In genomic region chr12:52918939-52919338, GRCm38 (mm10) we compare ENCODE assay signal across 8 mouse cellular contexts.
DNase-seq lines count a peak whose midpoint lies in the region; ATAC-seq and TF ChIP-seq lines count a peak whose summit lies in the region.

No protein-coding gene starts in this region.

- TF ChIP-seq CTCF in heart, postnatal 0 days (IDR thresholded peaks at IDR 0.05; ENCODE audit: low read depth), result peak; percentile 81
- peak; percentile 70 for TF ChIP-seq CTCF in liver, embryonic 14.5 days (IDR thresholded peaks at IDR 0.05; ENCODE audit: low read depth)

- H3K9me3 ChIP-seq in heart, postnatal 0 days (replicated peaks; ENCODE audit: control insufficient read depth, low read length), result no peaks in the 10 kb centered on the region
- H3K9me3 ChIP-seq in liver, embryonic 14.5 days (ENCODE audit: control insufficient read depth, low read length), result no peaks in the 10 kb centered on the region

- H3K27ac ChIP-seq in heart, postnatal 0 days (ENCODE audit: low read depth), result no peak overlapping the region
- H3K27ac ChIP-seq in liver, embryonic 14.5 days, result no peak overlapping the region

- peaks cover 20% of the 10 kb centered on the region for H3K4me1 ChIP-seq in heart, postnatal 0 days (ENCODE audit: control insufficient read depth, insufficient read depth)
- H3K4me1 ChIP-seq in liver, embryonic 14.5 days (replicated peaks; ENCODE audit: control insufficient read depth in 2 of 2, insufficient read depth in 2 of 2, low read length in 1 of 2), result no peaks in the 10 kb centered on the region

- ATAC-seq in heart, postnatal 0 days (ENCODE audit: insufficient read depth, low read depth), result no peak
- ATAC-seq in liver, embryonic 14.5 days (ENCODE audit: insufficient read depth), result no peak

- H3K4me2 ChIP-seq in heart, postnatal 0 days (ENCODE audit: low read depth, low read length), result no peak overlapping the region
- no peak overlapping the region for H3K4me2 ChIP-seq in liver, embryonic 14.5 days (ENCODE audit: low read depth)

- DNase-seq in heart, postnatal 0 days (ENCODE audit: low spot score), result peak; percentile 52
- no peak for DNase-seq in heart, adult 9 months (ENCODE audit: low spot score in 2 of 2)
- peak; percentile 48 to 55 for DNase-seq in right cerebral cortex, postnatal 10 days (ENCODE audit: low spot score in 2 of 2)
- no peak for DNase-seq in right cerebral cortex, postnatal 25 days
- peak; percentile 83 for DNase-seq in embryo, embryonic 10 days (ENCODE audit: low spot score)
- no peak for DNase-seq in liver, embryonic 14.5 days (ENCODE audit: low read depth in 3 of 3, low spot score in 3 of 3)
- no peak for DNase-seq in left cerebral cortex, postnatal 25 days (ENCODE audit: low spot score in 2 of 2)
- DNase-seq in gastrocnemius, postnatal 4 days (ENCODE audit: low spot score in 2 of 2), result no peak

- 40% methylated on average over 11 of the region's 11 CpGs for WGBS in heart, postnatal 0 days
- WGBS in liver, embryonic 14.5 days (ENCODE audit: insufficient replicate concordance), result 23% methylated on average over 11 of the region's 11 CpGs

- no peaks in the 10 kb centered on the region for H3K27me3 ChIP-seq in heart, postnatal 0 days (ENCODE audit: control insufficient read depth, insufficient read depth, low read length)
- H3K27me3 ChIP-seq in liver, embryonic 14.5 days (ENCODE audit: control insufficient read depth, insufficient read depth, low read length), result no peaks in the 10 kb centered on the region

- 0 out of 2 replicates have a peak, but pooled peaks cover 7% of the 10 kb centered on the region for H3K36me3 ChIP-seq in heart, postnatal 0 days (replicated peaks; ENCODE audit: control insufficient read depth, insufficient read depth, low read length)
- no peaks in the 10 kb centered on the region for H3K36me3 ChIP-seq in liver, embryonic 14.5 days (replicated peaks; ENCODE audit: control insufficient read depth, insufficient read depth, low read depth)

- H3K9ac ChIP-seq in heart, postnatal 0 days (replicated peaks; ENCODE audit: low read depth, low read length), result no peak overlapping the region
- H3K9ac ChIP-seq in liver, embryonic 14.5 days (replicated peaks), result no peak overlapping the region

- no peak for TF ChIP-seq EP300 in heart, postnatal 0 days (IDR thresholded peaks at IDR 0.05; ENCODE audit: low read depth)
- TF ChIP-seq EP300 in liver, embryonic 14.5 days (IDR thresholded peaks at IDR 0.05; ENCODE audit: low read depth), result no peak

- H3K4me3 ChIP-seq in heart, postnatal 0 days (ENCODE audit: low read depth, low read length), result no peak overlapping the region
- no peak overlapping the region for H3K4me3 ChIP-seq in liver, embryonic 14.5 days (ENCODE audit: insufficient read depth in 1 of 2, low read depth in 2 of 2, low read length in 2 of 2)

- intact Hi-C loops in left cerebral cortex, postnatal 25 days (cut with DNase I), result loop anchor here (5.0 to 10.0 kb wide), 2 partner anchors 336 to 1638 kb away; no protein-coding TSS in a partner anchor

Comparison
In these comparisons a context has a peak if more than half of its experiments do, and no peak if none do; other contexts are left out.
1. DNase-seq: peak in heart, postnatal 0 days (single experiment), right cerebral cortex, postnatal 10 days (2 of 2) and embryo, embryonic 10 days (single experiment); none in heart, adult 9 months (0 of 2), right cerebral cortex, postnatal 25 days (single experiment), liver, embryonic 14.5 days (0 of 3), left cerebral cortex, postnatal 25 days (0 of 2) and gastrocnemius, postnatal 4 days (0 of 2).